Mouse (Mus musculus): Measurements from ENCODE around the gene Gm3642. TPM values are rescaled to one million over a fixed set of nuclear protein-coding genes. Genes with fewer than 3 reads are reported as not detected.
"Not testable (repeated sequence)": the region's sequence is repeated elsewhere in the genome, so short reads cannot be mapped to it uniquely, and the experiment has no call there.

Gene Gm3642
- not detected in 2 replicates for polyA plus RNA-seq (2016; fragmentation: Nextera tagmentation; extraction: Ambion mirVana)

DNA sequence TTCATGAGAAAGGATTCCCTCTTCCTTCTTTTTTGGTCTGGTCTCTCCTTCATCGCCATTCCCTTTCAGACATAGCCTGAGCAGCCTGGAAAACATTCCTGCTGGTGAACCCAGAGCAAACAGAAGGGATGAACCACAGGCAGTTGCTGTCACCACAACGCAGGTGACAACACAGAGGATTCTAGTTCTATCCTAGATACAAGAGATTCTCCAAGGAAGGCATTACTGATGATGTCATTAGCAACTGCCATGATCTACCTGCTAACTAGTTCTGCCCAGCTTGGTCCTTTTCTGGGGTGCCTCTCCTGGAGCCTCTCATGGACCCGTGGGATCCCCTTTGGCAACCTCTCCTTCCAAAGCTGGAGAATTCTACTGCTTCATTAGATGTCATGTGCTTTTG lies at the start of gene Gm3642:
Gm3642 (minus strand) TSS at position 101 of the 400 bp plus-strand sequence.
- not testable (repeated sequence) for H3K9me3 ChIP-seq; H3K36me3 ChIP-seq; H3K27ac ChIP-seq; H3K27me3 ChIP-seq (ENCODE audit: insufficient read depth, poor library complexity, severe bottlenecking); DNase-seq (ENCODE audit: low spot score); H3K4me1 ChIP-seq; H3K4me3 ChIP-seq
- no CpG with 5 or more reads among the region's 3 CpGs for WGBS

- peak within 1 kb of the TSS; percentile 54 for H3K4me3 ChIP-seq
- H3K36me3 ChIP-seq; DNase-seq (ENCODE audit: low spot score); H3K9me3 ChIP-seq; H3K4me1 ChIP-seq; H3K27me3 ChIP-seq (ENCODE audit: insufficient read depth, poor library complexity, severe bottlenecking): not testable (repeated sequence)
- H3K27ac ChIP-seq: peak within 1 kb of the TSS; percentile 64; the same call in 1 of the 2 replicates
- 1% methylated on average over 15 of the region's 43 CpGs for WGBS
These were observed 49.5 kb upstream of the Gm3642 start, which contains the start of gene Gm3667 for GRCm38 (mm10) chr14:6889521-6890012. Gm3667 (minus strand) TSS chr14:6889962.

DNA sequence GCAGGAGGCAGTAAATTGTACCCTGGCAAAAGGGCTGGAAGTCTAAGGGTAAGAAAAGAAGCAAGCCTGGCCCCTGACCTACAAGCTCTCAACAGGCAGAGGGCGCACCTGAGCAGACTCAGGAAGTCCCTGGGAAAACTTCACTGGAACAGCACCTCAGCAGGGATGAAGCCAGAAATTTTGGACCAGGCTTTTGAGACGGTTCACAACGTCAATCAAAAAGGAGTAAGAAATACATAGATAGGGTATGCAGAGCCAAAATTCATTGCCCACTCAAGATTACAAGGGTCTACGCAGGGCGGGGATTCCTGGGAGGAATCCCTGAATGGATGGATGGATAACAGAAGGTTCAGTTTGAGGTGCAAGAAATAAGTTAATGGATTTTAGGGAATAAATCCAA lies 48.7 kb upstream of the Gm3642 start:
- not testable (repeated sequence) for DNase-seq (ENCODE audit: low spot score); H3K27ac ChIP-seq; H3K36me3 ChIP-seq; H3K27me3 ChIP-seq (ENCODE audit: insufficient read depth, poor library complexity, severe bottlenecking); H3K4me1 ChIP-seq; H3K9me3 ChIP-seq; H3K4me3 ChIP-seq
- WGBS: 10% methylated on average over 5 of the region's 5 CpGs

GRCm38 (mm10) chr14:6823297-6823696 lies 16.8 kb downstream of the Gm3642 start:
- 81% methylated on average over 3 of the region's 3 CpGs for WGBS
- not testable (repeated sequence) for H3K27ac ChIP-seq

More at GRCm38 (mm10) chr14:6823297-6823696, 16.8 kb downstream of the Gm3642 start:
- H3K4me3 ChIP-seq; H3K9me3 ChIP-seq; H3K4me1 ChIP-seq; H3K27me3 ChIP-seq (ENCODE audit: insufficient read depth, poor library complexity, severe bottlenecking); DNase-seq (ENCODE audit: low spot score); H3K36me3 ChIP-seq: not testable (repeated sequence)

Other genes with a start within 250 kb of the Gm3642 start
- 0.17 and 0.49 TPM in 2 replicates for gene Gm3629, start 249.7 kb downstream of the Gm3642 start, polyA plus RNA-seq (2016; fragmentation: Nextera tagmentation; extraction: Ambion mirVana)
- gene Gm3460, start 217.9 kb downstream of the Gm3642 start, polyA plus RNA-seq (2016; fragmentation: Nextera tagmentation; extraction: Ambion mirVana): 0.36 TPM in 1 of 2 replicates, not detected in the other
- 0.31 and 0.32 TPM in 2 replicates for gene Gm10251, start 156.1 kb downstream of the Gm3642 start, polyA plus RNA-seq (2016; fragmentation: Nextera tagmentation; extraction: Ambion mirVana)
- not detected in 2 replicates for gene Gm8050, start 120.1 kb downstream of the Gm3642 start, polyA plus RNA-seq (2016; fragmentation: Nextera tagmentation; extraction: Ambion mirVana)
- gene Gm3636, start 98.0 kb downstream of the Gm3642 start, polyA plus RNA-seq (2016; fragmentation: Nextera tagmentation; extraction: Ambion mirVana): 9.4 and 9.6 TPM in 2 replicates
- not detected in 2 replicates for gene Gm8362, start 65.9 kb downstream of the Gm3642 start, polyA plus RNA-seq (2016; fragmentation: Nextera tagmentation; extraction: Ambion mirVana)
- 1.6 TPM in 2 replicates for gene Gm3667, start 49.7 kb upstream of the Gm3642 start, polyA plus RNA-seq (2016; fragmentation: Nextera tagmentation; extraction: Ambion mirVana)
- gene Gm6356, start 133.5 kb upstream of the Gm3642 start, polyA plus RNA-seq (2016; fragmentation: Nextera tagmentation; extraction: Ambion mirVana): not detected in 2 replicates
- gene Gm10406, start 187.1 kb upstream of the Gm3642 start, polyA plus RNA-seq (2016; fragmentation: Nextera tagmentation; extraction: Ambion mirVana): 0.30 and 0.45 TPM in 2 replicates
- gene Gm3685, start 204.7 kb upstream of the Gm3642 start, polyA plus RNA-seq (2016; fragmentation: Nextera tagmentation; extraction: Ambion mirVana): not detected in 2 replicates

Data from heart, embryonic 10.5 days (tissue).